Mouse (Mus musculus) ES-E14 (cell line): ENCODE results near the gene Tle1. TPM values are rescaled to one million over a fixed set of nuclear protein-coding genes. Genes with fewer than 3 reads are reported as not detected.

Experiments used
- DNase-seq: peaks from one replicate; pipeline ENCODE4 v3.0.0-alpha.2; 2013; ENCODE audit warnings: low read depth, low spot score
- H3K27ac ChIP-seq: 2 replicates; pipeline ENCODE4 v1.5.1; 2012; ENCODE audit warnings: low read depth, mild to moderate bottlenecking, low read length, moderate library complexity, mixed read lengths; ENCODE audit not compliant: poor library complexity, insufficient read depth, severe bottlenecking
- H3K36me3 ChIP-seq: 2 replicates; pipeline ENCODE4 v1.6.1; 2012; ENCODE audit warnings: mild to moderate bottlenecking, low read length, moderate library complexity, mixed read lengths; ENCODE audit not compliant: control insufficient read depth, poor library complexity, insufficient read depth, severe bottlenecking
- H3K4me1 ChIP-seq, 2 experiments: fragments of 150-350 bp in 1 of 2; sonication (generic) in 1 of 2; 2 replicates each; pipeline ENCODE4 v1.6.1; 2012; ENCODE audit warnings: low read length in 2 of 2, mild to moderate bottlenecking in 1 of 2, mixed read lengths in 1 of 2; ENCODE audit not compliant: control insufficient read depth in 2 of 2, insufficient read depth in 2 of 2, poor library complexity in 1 of 2
- H3K4me3 ChIP-seq, 2 experiments: fragments of 150-350 bp in 1 of 2; sonication (generic) in 1 of 2; 2 replicates each; pipeline ENCODE4 v1.5.1; 2012; ENCODE audit warnings: low read length in 2 of 2, low read depth in 1 of 2, mild to moderate bottlenecking in 1 of 2, mixed read lengths in 1 of 2; ENCODE audit not compliant: insufficient read depth in 1 of 2, poor library complexity in 1 of 2, severe bottlenecking in 1 of 2
- H3K9ac ChIP-seq: 2 replicates; pipeline ENCODE4 v1.6.1; 2012; ENCODE audit warnings: low read depth, mild to moderate bottlenecking, low read length, mixed read lengths; ENCODE audit not compliant: poor library complexity, insufficient read depth, severe bottlenecking
- H3K9me3 ChIP-seq: fragments of 150-350 bp; sonication (generic); 2 replicates; pipeline ENCODE4 v1.6.1; 2012; ENCODE audit warnings: low read depth, mild to moderate bottlenecking, low read length; ENCODE audit not compliant: control insufficient read depth, insufficient read depth
- CHD2 ChIP-seq: IDR thresholded peaks from 2 replicates; pipeline ENCODE4 v1.6.1; 2014; ENCODE audit warnings: mild to moderate bottlenecking, low read depth, low read length, inconsistent platforms
- HCFC1 ChIP-seq: IDR thresholded peaks from 2 replicates; pipeline ENCODE4 v1.6.1; 2012; ENCODE audit warnings: low read length, inconsistent platforms, borderline replicate concordance; ENCODE audit not compliant: insufficient read depth
- MAFK ChIP-seq: IDR thresholded peaks from 2 replicates; pipeline ENCODE4 v1.6.1; 2014; ENCODE audit warnings: mild to moderate bottlenecking, low read depth, low read length, inconsistent platforms; ENCODE audit not compliant: insufficient read depth
- ZC3H11A ChIP-seq: IDR thresholded peaks from 2 replicates; pipeline ENCODE4 v1.6.1; 2012; ENCODE audit warnings: low read depth, mild to moderate bottlenecking, inconsistent platforms, low read length, borderline replicate concordance
- ZNF384 ChIP-seq: IDR thresholded peaks from 2 replicates; pipeline ENCODE4 v1.6.1; 2012; ENCODE audit warnings: low read depth, low read length, inconsistent platforms
- in situ Hi-C, 2 experiments: fragments of 600-800 bp; cut with MboI; formaldehyde crosslinking; loops; one replicate each; pipeline ENCODE4 v1.15.1; 2025; ENCODE audit warnings: low sequenced_read_pairs in 2 of 2, inconsistent platforms in 1 of 2; ENCODE audit not compliant: unreplicated experiment in 2 of 2
- total RNA-seq: library from RNA; depleted of rRNA; stranded (reverse); fragments of 300-350 nt; gene quantifications from 2 replicates; pipeline ENCODE4 v1.2.3, GENCODE M21; 2012

Gene Tle1
- total RNA-seq, 1 experiment, result 26.3 TPM

GRCm38 (mm10) chr4:72120050-72120449, 80.7 kb downstream of the Tle1 start:
- 0 out of 4 replicates have a peak, but pooled peaks cover 0 to 2% of the 10 kb centered on the region in 2 experiments for H3K4me1 ChIP-seq
- H3K9ac ChIP-seq, result no peak overlapping the region
- in situ Hi-C loops, result no loop called here
- no peaks in the 10 kb centered on the region for H3K9me3 ChIP-seq
- H3K27ac ChIP-seq, result no peak overlapping the region
- H3K4me3 ChIP-seq, result no peak overlapping the region
- TF ChIP-seq HCFC1 (no peak), ZC3H11A (no peak)
- DNase-seq, result no peak
- H3K36me3 ChIP-seq, result peaks cover 14% of the 10 kb centered on the region

- no peak for TF ChIP-seq CHD2
- no peak for TF ChIP-seq HCFC1
- no peak for TF ChIP-seq ZC3H11A
- H3K9ac ChIP-seq, result no peak overlapping the region
- no peak overlapping the region for H3K4me3 ChIP-seq
- no peaks in the 10 kb centered on the region for H3K36me3 ChIP-seq
- H3K9me3 ChIP-seq, result no peaks in the 10 kb centered on the region
- no peak overlapping the region for H3K27ac ChIP-seq
- H3K4me1 ChIP-seq, result 0 out of 4 replicates have a peak, but pooled peaks cover 0 to 2% of the 10 kb centered on the region in 2 experiments
- in situ Hi-C loops, result no loop called here
- DNase-seq, result no peak
Measured at GRCm38 (mm10) chr4:72105702-72106101, 95.0 kb downstream of the Tle1 start.

DNA sequence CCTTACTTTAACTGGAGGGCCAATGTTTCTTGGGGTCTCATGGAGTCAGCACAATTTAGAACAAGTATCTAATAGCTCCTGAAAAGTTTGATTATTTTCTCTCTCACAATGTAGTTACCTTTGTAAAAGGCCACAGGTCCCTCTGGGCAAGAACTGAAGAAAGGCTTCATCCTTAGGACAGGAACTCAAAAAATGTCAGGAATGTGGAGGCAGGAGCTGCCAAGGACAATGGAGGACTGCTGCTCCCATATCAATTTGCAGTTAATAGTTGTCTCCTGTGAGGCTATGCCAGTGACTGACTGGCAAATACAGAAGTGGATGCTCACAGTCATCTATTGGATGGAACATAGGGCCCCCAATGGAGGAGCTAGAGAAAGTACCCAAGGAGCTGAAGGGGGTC, 96.5 kb downstream of the Tle1 start:
- H3K4me3 ChIP-seq, result no peak overlapping the region
- no peak for DNase-seq
- no peaks in the 10 kb centered on the region for H3K9me3 ChIP-seq
- no peaks in the 10 kb centered on the region for H3K36me3 ChIP-seq
- in situ Hi-C loops, result no loop called here
- H3K4me1 ChIP-seq, result 0 out of 4 replicates have a peak, but pooled peaks cover 0 to 2% of the 10 kb centered on the region in 2 experiments
- H3K9ac ChIP-seq, result no peak overlapping the region
- TF ChIP-seq ZC3H11A (no peak), MAFK (no peak), HCFC1 (no peak), ZNF384 (no peak), CHD2 (no peak)
- no peak overlapping the region for H3K27ac ChIP-seq

DNA sequence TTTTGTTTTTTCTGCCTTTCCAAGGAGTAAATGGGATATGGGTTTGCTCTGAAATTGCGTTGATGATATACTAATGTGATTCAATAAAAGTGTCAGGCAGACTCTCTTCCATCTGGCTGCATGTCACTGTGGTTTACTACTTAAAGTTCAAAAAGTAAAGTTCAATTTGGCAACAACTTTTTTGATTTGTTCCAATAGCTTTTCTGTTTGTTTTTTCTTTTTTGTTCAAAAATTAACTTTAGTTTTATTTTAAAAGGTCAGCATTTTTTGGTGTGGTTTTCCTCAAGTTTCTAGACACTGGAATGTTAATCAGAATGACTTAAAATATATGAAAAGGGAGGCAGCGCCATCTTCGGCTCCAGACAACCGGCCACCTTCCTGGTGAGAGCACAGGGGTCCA, 112.9 kb downstream of the Tle1 start:
- Histone ChIP-seq H3K27ac (no peak overlapping the region), H3K4me1 (no peaks in the 10 kb centered on the region), H3K9me3 (no peaks in the 10 kb centered on the region), H3K36me3 (no peaks in the 10 kb centered on the region), H3K9ac (no peak overlapping the region), H3K4me3 (no peak overlapping the region)
- no peak for TF ChIP-seq ZNF384
- no peak for TF ChIP-seq ZC3H11A
- no peak for TF ChIP-seq HCFC1
- no peak for TF ChIP-seq CHD2
- TF ChIP-seq MAFK, result no peak
- in situ Hi-C loops, result no loop called here
- DNase-seq, result no peak

DNA sequence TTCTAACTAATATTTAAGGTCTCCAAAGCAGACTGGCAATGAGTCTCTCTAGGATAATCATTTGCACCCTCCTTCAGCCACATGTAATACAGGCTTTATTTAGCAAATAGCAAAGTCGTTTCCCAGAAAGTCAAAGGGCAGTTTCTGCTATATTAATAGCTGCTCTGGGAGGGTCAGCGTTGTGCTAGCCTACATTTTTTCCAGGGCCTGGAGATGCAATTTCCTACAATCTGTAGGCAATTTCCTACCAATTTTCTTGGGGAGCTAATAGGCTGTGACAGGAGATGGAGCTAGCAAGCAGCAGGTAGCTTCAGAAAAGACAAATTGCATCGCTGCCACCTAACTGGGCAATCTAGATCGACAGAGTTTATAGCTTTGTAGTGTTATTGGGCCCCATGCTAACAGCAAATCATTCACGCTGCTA, 131.6 kb downstream of the Tle1 start:
- DNase-seq, result no peak

More for the DNA sequence above, 131.6 kb downstream of the Tle1 start:
- TF ChIP-seq CHD2 (no peak), MAFK (no peak), ZNF384 (no peak), HCFC1 (no peak), ZC3H11A (no peak)
- no peak overlapping the region for H3K4me3 ChIP-seq
- H3K27ac ChIP-seq, result no peak overlapping the region
- H3K36me3 ChIP-seq, result no peaks in the 10 kb centered on the region
- no peaks in the 10 kb centered on the region for H3K4me1 ChIP-seq
- no peak overlapping the region for H3K9ac ChIP-seq
- H3K9me3 ChIP-seq, result no peaks in the 10 kb centered on the region
- in situ Hi-C loops, result no loop called here
